Mouse (Mus musculus) kidney, adult 9 months (tissue): ENCODE data around the gene 2200002D01Rik.
"Not testable (repeated sequence)": the region's sequence is repeated elsewhere in the genome, so short reads cannot be mapped to it uniquely, and the experiment has no call there.

Source experiments
- DNase-seq: peaks from one replicate; pipeline ENCODE4 v3.0.0; 2022

The 2200002D01Rik gene

DNA sequence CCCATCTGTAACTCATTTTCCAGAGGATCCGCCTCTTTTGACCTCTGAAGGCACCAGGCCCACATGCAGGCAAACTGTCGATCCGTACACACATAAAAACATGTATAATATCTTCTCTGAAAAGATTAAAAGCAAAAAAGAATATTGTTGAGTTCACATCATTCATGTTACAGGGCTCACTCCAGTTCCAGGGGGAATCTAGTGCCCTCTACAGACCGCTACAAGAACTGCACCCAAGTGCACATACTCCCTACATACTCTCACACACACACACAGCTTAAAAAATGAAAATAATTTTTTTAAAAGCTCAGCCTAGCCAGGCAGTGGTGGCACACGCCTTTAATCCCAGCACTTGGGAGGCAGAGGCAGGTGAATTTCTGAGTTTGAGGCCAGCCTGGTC, 13.6 kb downstream of the 2200002D01Rik start:
- no peak for DNase-seq

DNA sequence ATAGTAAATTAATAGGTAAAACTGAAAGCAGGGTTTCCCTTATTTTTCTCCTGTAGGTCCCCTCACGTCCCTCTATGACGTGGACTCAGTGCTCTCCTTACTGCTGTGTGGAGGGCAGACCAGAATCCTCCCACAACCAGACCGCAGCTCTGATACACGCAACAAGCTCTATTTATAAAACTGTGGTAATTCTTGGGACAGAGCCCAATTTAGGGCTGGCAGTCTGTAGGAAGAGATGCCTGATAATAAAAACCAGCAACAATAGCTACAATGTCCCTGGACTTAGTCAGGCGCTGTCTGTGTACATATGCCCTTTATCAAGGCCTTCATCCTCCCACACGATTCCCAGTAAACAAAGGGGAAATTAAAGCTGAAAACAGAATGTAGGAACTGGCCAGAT, 14.5 kb downstream of the 2200002D01Rik start:
- no peak for DNase-seq

DNA sequence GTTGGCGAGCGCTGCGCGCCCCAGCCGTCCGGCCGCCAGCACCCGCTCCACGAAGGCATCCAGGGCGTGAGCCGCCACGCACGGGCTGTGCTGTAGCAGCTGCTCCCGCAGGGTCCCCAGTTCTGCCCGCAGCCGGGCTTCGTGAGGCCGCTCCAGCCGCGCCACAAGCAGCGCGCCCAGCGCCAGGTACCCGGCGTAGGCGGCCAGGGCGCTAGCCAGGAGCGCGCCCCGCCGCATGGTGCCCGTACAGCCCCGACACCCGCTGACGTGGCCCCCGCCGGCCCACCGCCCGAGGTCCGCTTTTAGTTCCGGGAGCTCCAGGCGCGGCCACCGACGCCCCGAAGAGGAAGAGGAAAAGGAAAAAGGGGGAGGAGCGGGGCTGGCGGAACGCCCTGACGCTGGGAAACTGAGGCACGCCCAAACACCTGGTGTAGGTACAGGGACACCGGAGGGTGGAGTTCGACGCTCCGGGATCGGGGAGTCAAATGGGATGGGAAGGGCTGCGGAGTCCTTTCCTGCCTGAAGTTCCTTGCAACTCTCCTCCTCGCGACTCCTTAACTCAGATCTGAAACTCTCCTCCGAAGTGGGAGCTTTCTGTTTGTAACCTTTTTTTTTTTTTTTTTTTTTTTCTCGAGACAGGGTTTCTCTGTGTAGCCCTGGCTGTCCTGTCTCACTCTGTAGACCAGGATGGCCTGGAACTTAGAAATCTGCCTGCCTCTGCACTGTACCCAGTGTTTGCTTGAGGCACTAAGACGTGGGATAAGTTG, 15.8 kb downstream of the 2200002D01Rik start, which contains the start of gene Kcnk6:
TSS of gene Kcnk6 (minus strand) at position 269 of the 767 bp plus-strand sequence.
- DNase-seq = no peak

DNA sequence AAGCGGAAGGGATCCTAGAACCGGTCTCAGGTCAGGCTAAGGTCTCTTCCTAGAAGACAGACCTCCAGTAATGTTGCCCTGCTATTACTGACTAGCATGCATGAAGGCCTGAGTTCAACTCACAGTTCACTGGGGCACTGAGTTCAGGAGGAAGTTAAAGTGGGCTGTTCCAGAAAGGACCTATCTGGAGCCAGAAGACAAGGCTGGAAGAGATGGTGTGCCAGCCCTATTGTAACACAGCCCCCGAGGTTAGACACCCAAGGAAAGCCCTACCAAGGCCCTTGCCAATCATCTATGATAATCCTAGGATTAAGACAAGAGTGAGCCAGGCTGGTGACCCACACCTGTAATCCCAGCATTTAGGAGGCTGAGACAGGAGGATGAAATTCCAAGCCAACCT, 16.7 kb downstream of the 2200002D01Rik start:
- no peak for DNase-seq

DNA sequence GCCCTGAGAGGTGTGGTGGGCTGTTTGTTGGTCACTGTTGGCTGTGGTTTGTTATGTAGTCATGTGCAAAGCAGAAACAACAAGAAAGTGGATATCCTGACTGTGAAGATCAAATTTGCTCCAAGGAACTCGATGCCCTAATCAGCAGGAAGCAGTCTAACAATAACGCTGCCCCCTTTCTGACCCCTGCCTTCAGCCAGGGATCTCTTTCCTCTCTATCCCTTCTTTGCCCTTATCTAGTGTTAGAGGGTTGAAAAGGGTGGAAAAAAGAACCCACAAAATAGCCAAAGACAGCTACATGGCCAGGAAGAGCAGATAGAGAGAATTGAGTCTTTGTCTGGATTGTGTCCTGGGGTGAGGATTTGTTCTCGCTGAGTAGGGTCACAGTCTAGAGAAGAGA, 17.7 kb downstream of the 2200002D01Rik start:
- DNase-seq = no peak

DNA sequence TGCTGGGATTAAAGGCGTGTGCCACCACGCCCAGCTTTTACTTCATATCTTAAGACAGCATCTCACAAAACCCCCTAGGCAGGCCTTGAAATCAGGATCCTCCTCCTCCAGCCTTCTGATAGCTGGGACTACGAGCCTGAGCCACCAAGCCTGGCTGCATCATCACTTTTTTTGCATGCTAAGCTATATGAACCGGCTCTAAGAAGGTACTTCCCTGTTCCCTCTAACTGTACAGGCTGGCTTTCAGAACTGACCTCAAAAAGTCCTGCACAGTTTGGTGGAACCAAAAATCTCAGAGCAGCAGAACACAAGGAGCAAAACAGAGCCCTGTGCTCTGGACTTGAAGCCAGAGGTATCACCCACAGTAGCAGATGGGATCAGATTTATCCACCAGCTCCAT, 20.1 kb downstream of the 2200002D01Rik start:
- DNase-seq = no peak

DNA sequence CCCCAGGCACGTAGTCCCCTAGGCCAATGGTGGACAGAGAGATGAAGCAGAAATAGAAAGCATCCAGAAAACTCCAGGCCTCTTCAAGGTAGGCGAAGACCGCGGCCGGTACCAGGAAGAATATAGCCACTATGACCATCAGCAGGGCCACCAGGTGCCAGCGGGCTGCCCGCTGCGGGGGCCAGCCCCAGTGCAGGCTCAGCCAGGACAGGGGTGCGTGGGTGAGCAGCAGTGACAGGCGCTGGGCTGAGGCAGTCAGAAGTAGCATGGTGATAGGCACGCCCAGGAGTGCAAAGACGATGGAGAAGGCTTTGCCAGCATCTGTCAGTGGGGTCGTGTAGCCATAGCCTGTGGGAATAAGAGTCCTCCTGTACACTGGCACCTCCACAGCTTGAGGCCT, 22.7 kb downstream of the 2200002D01Rik start:
- no peak for DNase-seq

DNA sequence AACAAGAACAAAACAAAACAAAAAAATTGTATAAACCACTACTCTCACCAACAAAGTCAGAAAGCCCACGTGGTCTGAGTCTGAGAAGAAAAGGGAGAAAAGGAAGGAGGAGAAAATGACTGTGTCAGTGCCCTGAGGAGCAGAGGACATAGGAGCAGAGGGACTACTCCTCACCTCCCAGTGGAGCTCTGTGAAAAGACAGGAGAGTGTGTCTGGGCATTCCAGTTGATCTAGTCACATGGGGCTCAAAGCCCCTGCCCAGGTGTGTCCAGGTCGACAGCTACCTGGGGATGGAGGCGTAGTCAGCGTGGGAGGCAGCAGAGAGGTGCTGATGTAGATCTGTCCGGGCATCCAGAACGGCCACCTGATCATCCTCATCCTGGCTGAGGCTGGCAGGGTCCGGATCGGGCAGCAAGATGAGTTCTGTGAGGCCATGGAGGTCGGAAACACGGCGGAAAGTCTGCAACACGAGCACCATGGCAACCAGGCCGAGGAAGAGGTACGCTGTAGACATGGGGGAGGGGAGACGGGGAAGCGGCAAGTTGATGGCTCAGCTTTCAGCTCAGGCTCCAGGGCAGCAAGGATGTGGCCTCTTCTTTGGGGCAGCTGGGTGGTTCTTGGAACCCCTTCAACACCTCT, 23.4 kb downstream of the 2200002D01Rik start:
- no peak for DNase-seq

DNA sequence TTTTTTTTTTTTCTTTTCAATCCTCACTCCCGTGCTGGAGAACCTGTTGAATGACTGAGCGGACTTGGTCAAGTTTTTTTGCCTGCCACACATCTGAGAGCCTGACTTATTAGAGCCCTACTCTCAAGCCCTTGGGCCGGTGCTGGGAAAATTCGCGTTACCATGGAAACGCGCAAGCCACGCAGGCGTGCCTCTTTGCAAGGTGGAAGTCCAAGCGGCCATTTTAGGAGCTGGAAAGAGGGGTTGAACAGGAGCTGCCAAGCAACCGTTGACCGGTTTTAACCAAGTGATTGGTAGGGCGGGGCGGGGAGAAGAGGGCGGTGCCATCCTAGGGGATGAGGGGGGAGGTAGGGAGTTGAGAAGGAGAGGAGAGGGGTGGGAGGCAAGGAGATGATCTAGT, 33.4 kb downstream of the 2200002D01Rik start:
- no peak for DNase-seq

DNA sequence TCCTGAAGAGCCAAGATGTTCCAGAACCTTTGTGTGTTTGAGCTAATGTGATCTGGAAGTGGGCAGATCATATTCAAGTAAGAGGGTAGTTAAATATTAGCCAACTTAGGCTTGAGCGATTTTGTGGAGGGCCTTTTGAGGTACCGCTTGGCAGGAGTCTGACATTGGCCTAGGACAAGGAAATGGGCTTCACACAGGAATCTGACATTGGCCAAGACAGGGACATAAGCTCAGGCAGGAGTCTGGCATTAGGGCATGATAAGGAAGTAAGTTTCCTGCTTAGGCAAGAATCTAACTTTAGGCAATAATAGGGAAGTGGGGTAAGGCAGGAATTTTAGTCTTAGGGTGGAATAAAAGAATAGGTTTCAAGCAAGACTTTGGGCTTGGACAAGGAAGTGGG, 34.0 kb downstream of the 2200002D01Rik start:
- peak; percentile 43 for DNase-seq

DNA sequence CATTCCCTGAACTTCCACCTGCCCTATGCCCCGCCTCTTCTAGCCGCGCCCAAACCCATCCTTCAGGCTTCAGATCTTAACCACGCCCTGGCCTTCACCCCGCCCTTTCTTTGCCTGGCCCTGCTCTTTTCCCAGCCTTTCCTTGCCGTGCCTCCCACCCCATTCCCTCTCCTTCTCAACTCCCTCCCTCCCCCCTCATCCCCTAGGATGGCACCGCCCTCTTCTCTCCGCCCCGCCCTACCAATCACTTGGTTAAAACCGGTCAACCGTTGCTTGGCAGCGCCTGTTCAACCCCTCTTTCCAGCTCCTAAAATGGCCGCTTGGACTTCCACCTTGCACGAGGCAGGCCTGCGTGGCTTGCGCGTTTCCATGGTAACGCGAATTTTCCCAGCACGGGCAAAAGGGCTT, 34.6 kb downstream of the 2200002D01Rik start, which contains the start of gene Catsperg1:
TSS of gene Catsperg1 (minus strand) at position 361 of the 408 bp plus-strand sequence.
- peak; percentile 64 for DNase-seq

DNA sequence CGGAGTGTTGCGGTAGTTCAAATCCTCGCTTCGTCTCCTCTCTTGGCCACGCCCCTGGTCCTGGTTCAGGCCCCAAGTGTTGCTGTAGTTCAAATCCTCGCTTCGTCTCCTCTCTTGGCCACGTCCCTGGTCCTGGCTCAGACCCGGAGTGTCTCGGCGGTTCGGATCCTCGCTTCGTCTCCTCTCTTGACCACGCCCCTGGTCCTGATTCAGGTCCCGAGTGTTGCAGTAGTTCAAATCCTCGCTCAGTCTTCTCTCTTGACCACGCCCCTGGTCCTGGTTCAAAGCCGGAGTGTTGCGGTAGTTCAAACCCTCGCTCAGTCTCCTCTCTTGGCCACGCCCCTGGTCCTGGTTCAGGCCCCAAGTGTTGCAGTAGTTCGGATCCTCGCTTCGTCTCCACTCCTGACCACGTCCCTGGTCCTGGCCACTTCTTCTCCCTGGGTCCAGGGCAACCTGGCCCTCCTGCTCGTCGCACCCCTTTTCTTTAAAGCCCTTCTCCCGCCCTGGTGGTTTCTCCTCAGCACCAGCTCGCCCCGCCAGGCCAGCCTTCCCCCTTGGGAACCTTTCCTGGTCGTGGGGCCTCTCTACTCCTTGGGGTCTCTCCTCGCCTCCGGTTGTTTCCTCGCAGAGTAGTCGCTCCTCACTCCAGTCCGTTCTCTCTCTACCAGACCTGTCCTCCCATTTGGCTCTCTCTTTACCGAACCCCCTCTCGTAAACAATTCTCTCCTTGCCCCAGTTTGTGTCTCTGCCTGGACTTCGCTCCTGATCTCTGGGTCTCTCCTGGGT, 35.3 kb downstream of the 2200002D01Rik start:
- not testable (repeated sequence) for DNase-seq

DNA sequence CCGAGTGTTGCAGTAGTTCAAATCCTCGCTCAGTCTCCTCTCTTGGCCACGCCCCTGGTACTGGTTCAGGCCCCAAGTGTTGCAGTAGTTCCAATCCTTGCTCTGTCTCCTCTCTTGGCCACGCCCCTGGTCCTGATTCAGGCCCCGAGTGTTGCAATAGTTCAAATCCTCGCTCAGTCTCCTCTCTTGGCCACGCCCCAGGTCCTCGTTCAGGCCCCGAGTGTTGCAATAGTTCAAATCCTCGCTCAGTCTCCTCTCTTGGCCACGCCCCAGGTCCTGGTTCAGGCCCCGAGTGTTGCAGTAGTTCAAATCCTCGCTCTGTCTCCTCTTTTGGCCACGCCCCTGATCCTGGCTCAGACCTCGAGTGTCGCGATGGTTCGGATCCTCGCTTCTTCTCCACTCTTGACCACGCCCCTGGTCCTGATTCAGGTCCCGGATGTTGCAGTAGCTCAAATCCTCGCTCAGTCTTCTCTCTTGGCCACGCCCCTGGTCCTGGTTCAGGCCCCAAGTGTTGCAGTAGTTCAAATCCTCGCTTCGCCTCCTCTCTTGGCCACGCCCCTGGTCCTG, 36.0 kb downstream of the 2200002D01Rik start:
- DNase-seq = peak; percentile 12

DNA sequence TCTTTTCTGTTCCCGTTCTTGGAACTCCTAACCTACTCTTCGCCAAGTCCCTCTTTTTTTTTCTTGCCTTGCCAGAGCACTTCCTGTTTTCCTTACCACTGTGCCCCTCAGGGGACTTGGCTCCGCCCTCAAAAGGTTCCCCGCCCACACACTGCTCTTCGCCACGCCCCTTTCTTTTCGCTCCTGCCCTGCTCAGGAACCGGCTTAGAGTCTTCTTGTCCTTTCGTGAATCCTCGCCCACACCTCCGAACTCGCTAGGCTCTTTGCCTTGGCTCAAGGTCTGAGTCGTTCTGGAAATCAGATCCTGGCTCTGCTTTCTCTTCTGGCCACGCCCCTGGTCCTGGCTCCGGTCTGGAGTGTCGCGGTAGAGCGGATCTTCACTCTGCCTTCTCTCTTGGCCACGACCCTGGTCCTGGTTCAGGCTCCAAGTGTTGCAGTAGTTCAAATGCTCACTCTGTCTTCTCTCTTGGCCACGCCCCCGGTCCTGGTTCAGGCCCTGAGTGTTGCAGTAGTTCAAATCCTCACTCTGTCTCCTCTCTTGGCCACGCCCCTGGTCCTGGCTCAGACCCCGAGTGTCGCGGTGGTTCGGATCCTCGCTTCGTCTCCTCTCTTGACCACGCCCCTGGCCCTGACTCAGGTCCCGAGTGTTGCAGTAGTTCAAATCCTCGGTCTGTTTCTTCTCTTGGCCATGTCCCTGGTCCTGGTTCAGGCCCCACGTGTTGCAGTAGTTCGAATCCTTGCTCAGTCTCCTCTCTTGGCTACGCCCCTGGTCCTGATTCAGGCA, 36.7 kb downstream of the 2200002D01Rik start:
- DNase-seq = peak; percentile 92

DNA sequence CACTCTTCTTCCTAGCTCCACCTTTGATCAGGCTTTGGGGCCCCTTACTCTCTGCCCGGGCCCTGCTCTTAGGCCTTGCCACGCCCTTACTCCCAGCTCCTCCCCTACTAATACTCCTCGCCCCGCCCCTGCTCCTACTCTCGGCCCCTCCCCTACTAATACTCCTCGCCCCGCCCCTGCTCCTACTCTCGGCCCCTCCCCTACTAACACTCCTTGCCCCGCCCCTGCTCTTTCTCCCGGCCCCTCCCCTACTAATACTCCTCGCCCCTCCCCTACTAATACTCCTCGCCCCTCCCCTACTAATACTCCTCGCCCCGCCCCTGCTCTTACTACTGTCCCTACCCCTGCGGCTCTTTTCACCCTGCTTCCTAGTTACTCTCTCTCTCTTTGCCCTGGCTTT, 37.3 kb downstream of the 2200002D01Rik start:
- not testable (repeated sequence) for DNase-seq

DNA sequence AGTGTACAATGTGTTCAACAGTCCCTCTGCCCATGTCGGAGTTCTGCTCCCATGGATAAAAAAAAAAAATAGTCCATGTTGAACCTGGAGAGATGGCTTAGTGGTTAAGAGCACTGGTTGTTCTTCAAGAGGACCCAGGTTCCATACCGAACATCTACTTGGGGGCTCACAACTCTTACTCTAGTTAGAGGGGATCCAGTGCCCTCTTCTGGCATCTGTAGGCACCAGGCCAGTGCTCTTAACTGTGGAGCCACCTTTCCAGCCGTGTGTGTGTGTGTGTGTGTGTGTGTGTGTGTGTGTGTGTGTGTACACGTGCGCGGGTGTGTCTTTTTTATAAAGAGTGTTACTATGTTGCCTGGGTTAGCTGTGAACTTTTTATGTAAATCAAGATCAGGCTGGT, 45.7 kb downstream of the 2200002D01Rik start:
- no peak for DNase-seq
